Mouse (Mus musculus) liver, embryonic 16.5 days (tissue): Measurements from ENCODE around the gene Gpnmb. TPM values are rescaled to one million over a fixed set of nuclear protein-coding genes. Genes with fewer than 3 reads are reported as not detected.

Experiments used
- ATAC-seq: fragments of 200-750 bp; cut with Nextera tagmentation; 2 replicates; pipeline ENCODE4 v1.8.0; 2017; ENCODE audit warnings: low read depth, mild to moderate bottlenecking, moderate number of reproducible peaks, moderate library complexity
- H3K27ac ChIP-seq: fragments of 300-500 bp; sonication (generic); 2 replicates; pipeline ENCODE4 v1.5.1; 2014; ENCODE audit warnings: mild to moderate bottlenecking, low read length
- H3K27me3 ChIP-seq: fragments of 300-500 bp; sonication (generic); 2 replicates; pipeline ENCODE4 v1.6.1; 2014; ENCODE audit warnings: low read depth, low read length, mixed read lengths; ENCODE audit not compliant: control insufficient read depth, insufficient read depth
- H3K36me3 ChIP-seq: fragments of 300-500 bp; sonication (generic); 2 replicates; pipeline ENCODE4 v1.6.1; 2014; ENCODE audit warnings: mild to moderate bottlenecking; ENCODE audit not compliant: control insufficient read depth, insufficient read depth
- H3K4me1 ChIP-seq: fragments of 300-500 bp; sonication (generic); 2 replicates; pipeline ENCODE4 v1.6.1; 2014; ENCODE audit warnings: low read depth, low read length, mixed read lengths; ENCODE audit not compliant: control insufficient read depth
- H3K4me2 ChIP-seq: fragments of 300-500 bp; sonication (generic); 2 replicates; pipeline ENCODE4 v1.6.1; 2014; ENCODE audit warnings: low read depth, low read length, mixed read lengths
- H3K4me3 ChIP-seq: fragments of 300-500 bp; sonication (generic); 2 replicates; pipeline ENCODE4 v1.5.1; 2014; ENCODE audit warnings: low read depth, mild to moderate bottlenecking, low read length
- H3K9ac ChIP-seq: fragments of 300-500 bp; sonication (generic); 2 replicates; pipeline ENCODE4 v1.6.1; 2014; ENCODE audit warnings: low read depth, low read length
- H3K9me3 ChIP-seq: fragments of 300-500 bp; sonication (generic); replicated peaks from 2 replicates; pipeline ENCODE4 v1.6.1; 2016; ENCODE audit warnings: low read length; ENCODE audit not compliant: control insufficient read depth
- WGBS: fragments of 180-500 bp; shearing (Covaris S2); extraction: QIAGEN DNeasy Blood & Tissue Kit; methylation state at CpG from one replicate; pipeline ENCODE4 v1.1.7; 2014; ENCODE audit not compliant: insufficient replicate concordance; 5-methylcytosine and 5-hydroxymethylcytosine counted together
- polyA plus RNA-seq: library from polyadenylated mRNA; unstranded; fragments of >200 nt; fragmentation: Nextera tagmentation; extraction: Ambion mirVana; gene quantifications from 2 replicates; pipeline ENCODE4 v1.2.1, GENCODE M21; 2015

The Gpnmb gene
- polyA plus RNA-seq, 1 experiment from 2014 or later: 0.25 TPM

- WGBS: 34% methylated on average over 1 of the region's 1 CpGs
- Histone ChIP-seq H3K9me3 (no peaks in the 10 kb centered on the region), H3K27ac (no peak overlapping the region), H3K4me1 (no peaks in the 10 kb centered on the region; the same call in 1 of the 2 replicates), H3K27me3 (no peaks in the 10 kb centered on the region), H3K4me2 (no peak overlapping the region), H3K4me3 (no peak overlapping the region), H3K36me3 (no peaks in the 10 kb centered on the region), H3K9ac (no peak overlapping the region)
- no peak for ATAC-seq
Measured at GRCm38 (mm10) chr6:49119462-49120135, 83.3 kb downstream of the Gpnmb start.

GRCm38 (mm10) chr6:49120370-49120769, 84.0 kb downstream of the Gpnmb start:
- 75% methylated on average over 3 of the region's 3 CpGs for WGBS
- H3K27ac ChIP-seq: no peak overlapping the region
- ATAC-seq: no peak

More at GRCm38 (mm10) chr6:49120370-49120769, 84.0 kb downstream of the Gpnmb start:
- no peaks in the 10 kb centered on the region for H3K36me3 ChIP-seq
- no peaks in the 10 kb centered on the region for H3K9me3 ChIP-seq
- H3K9ac ChIP-seq: no peak overlapping the region
- no peaks in the 10 kb centered on the region for H3K27me3 ChIP-seq
- no peak overlapping the region for H3K4me3 ChIP-seq
- H3K4me2 ChIP-seq: no peak overlapping the region
- no peaks in the 10 kb centered on the region; the same call in 1 of the 2 replicates for H3K4me1 ChIP-seq

Other genes with a start within 250 kb of the Gpnmb start
- gene Tmem176a, start 195.6 kb upstream of the Gpnmb start, polyA plus RNA-seq: 138 and 147 TPM in 2 replicates
- 207 and 215 TPM in 2 replicates for gene Tmem176b, start 195.1 kb upstream of the Gpnmb start, polyA plus RNA-seq
- 0.20 TPM in 1 of 2 replicates, not detected in the other for gene Aoc1, start 163.7 kb upstream of the Gpnmb start, polyA plus RNA-seq
- gene 1600015I10Rik, start 106.7 kb upstream of the Gpnmb start, polyA plus RNA-seq: not detected in 2 replicates
- gene Doxl2, start 61.6 kb upstream of the Gpnmb start, polyA plus RNA-seq: not detected in 2 replicates
- not detected in 2 replicates for gene Svs1, start 49.7 kb upstream of the Gpnmb start, polyA plus RNA-seq
- gene Malsu1, start 37.2 kb downstream of the Gpnmb start, polyA plus RNA-seq: 28.8 and 30.0 TPM in 2 replicates
- 16.4 and 17.9 TPM in 2 replicates for gene Igf2bp3, start 178.4 kb downstream of the Gpnmb start, polyA plus RNA-seq
- gene Tra2a, start 227.5 kb downstream of the Gpnmb start, polyA plus RNA-seq: 38.0 and 42.4 TPM in 2 replicates